Mouse (Mus musculus): ENCODE measurements around the gene Wfdc9. TPM values are rescaled to one million over a fixed set of nuclear protein-coding genes. Genes with fewer than 3 reads are reported as not detected.
A peak's percentile ranks its signal among the peaks of the same experiment; 100 is the strongest.
"Not testable (repeated sequence)": the region's sequence is repeated elsewhere in the genome, so short reads cannot be mapped to it uniquely, and the experiment has no call there.

Gene Wfdc9
- total and polyA plus RNA-seq, 3 experiments: not detected

DNA sequence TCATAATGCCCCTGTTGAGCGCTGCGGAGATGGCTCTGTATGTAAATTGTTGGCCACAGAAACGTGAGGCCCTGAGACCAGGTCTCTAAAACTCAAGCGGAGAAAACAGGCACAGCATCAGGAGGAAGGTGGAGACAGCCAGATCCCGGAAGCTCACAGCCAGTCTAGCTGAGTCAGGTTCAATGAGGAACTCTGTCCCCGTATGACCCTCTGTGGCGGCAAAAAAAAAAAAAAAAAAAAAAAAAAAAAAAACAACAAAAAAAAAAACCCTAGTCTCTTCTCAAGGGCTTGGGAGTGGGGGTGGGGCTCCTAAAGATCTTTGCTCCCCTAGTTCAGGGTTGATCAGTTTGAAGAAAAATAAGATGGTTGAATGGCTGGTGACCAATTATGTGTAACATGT, 15.3 kb downstream of the Wfdc9 start:
- Histone ChIP-seq H3K27me3 (ENCODE audit: insufficient read depth, low read length) (peaks cover 4% of the 10 kb centered on the region; the same call in 1 of the 2 replicates), H3K36me3 (replicated peaks) (no peaks in the 10 kb centered on the region), H3K9me3 (replicated peaks) (no peaks in the 10 kb centered on the region), H3K4me3 (ENCODE audit: low read depth, low read length) (no peak overlapping the region), H3K4me1 (ENCODE audit: insufficient read depth, low read depth, low read length) (peaks cover 8% of the 10 kb centered on the region)
- TF ChIP-seq CTCF (IDR thresholded peaks at IDR 0.05; ENCODE audit: low read depth, low read length) (no peak), GATA2 (IDR thresholded peaks at IDR 0.05; ENCODE audit: borderline replicate concordance, low read depth, low read length) (no peak), GATA1 (IDR thresholded peaks at IDR 0.05; ENCODE audit: borderline replicate concordance, low read length) (no peak), TAL1 (conservative IDR thresholded peaks at IDR 0.05; ENCODE audit: low read depth, low read length) (no peak), POLR2AphosphoS5 (IDR thresholded peaks at IDR 0.05; ENCODE audit: insufficient replicate concordance, low read depth, low read length) (no peak)
- ATAC-seq (ENCODE audit: extremely low read depth, insufficient number of reproducible peaks, low FRiP score, poor library complexity, severe bottlenecking) (peak; percentile 87), DNase-seq (ENCODE audit: low spot score) (peak; percentile 14)

- DNase-seq (ENCODE audit: low spot score) (no peak), ATAC-seq (ENCODE audit: extremely low read depth, insufficient number of reproducible peaks, low FRiP score, poor library complexity, severe bottlenecking) (no peak)
- Histone ChIP-seq H3K9me3 (replicated peaks) (no peaks in the 10 kb centered on the region), H3K36me3 (replicated peaks) (no peaks in the 10 kb centered on the region), H3K4me3 (ENCODE audit: low read depth, low read length) (no peak within 1 kb of the TSS), H3K27me3 (ENCODE audit: insufficient read depth, low read length) (0 out of 2 replicates have a peak, but pooled peaks cover 2% of the 10 kb centered on the region), H3K4me1 (ENCODE audit: insufficient read depth, low read depth, low read length) (peaks cover 8% of the 10 kb centered on the region)
- TF ChIP-seq TAL1 (conservative IDR thresholded peaks at IDR 0.05; ENCODE audit: low read depth, low read length) (no peak), GATA1 (IDR thresholded peaks at IDR 0.05; ENCODE audit: borderline replicate concordance, low read length) (no peak), CTCF (IDR thresholded peaks at IDR 0.05; ENCODE audit: low read depth, low read length) (no peak), POLR2AphosphoS5 (IDR thresholded peaks at IDR 0.05; ENCODE audit: insufficient replicate concordance, low read depth, low read length) (no peak), GATA2 (IDR thresholded peaks at IDR 0.05; ENCODE audit: borderline replicate concordance, low read depth, low read length) (no peak)
These were observed 17.7 kb downstream of the Wfdc9 start, which contains the start of gene Wfdc16 for GRCm38 (mm10) chr2:164638696-164639095. Gene Wfdc16 (minus strand): TSS chr2:164638796.

DNA sequence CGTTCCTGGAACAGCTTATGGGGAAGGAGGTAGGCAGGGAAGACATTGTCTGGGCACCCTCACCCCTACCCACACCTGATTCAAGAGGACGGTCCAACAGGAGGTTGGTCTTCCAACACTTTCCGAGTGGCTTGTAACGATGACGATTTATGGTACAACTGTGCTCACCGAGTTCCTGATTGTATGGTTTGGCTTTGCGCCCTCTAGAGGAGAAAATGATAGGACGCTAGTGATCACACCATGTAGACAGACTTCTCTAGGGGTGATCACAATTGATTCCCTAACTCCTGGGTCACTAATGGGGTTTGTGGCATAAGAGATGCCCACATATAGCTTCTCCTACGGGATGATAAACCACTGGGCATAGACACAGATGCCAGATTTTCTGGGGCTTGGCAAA, 21.1 kb downstream of the Wfdc9 start:
- H3K4me1 ChIP-seq (ENCODE audit: insufficient read depth, low read depth, low read length): no peaks in the 10 kb centered on the region
- H3K36me3 ChIP-seq (replicated peaks): no peaks in the 10 kb centered on the region
- no peak overlapping the region for H3K4me3 ChIP-seq (ENCODE audit: low read depth, low read length)
- H3K9me3 ChIP-seq (replicated peaks): no peaks in the 10 kb centered on the region
- 0 out of 2 replicates have a peak, but pooled peaks cover 2% of the 10 kb centered on the region for H3K27me3 ChIP-seq (ENCODE audit: insufficient read depth, low read length)
- no peak for TF ChIP-seq TAL1 (conservative IDR thresholded peaks at IDR 0.05; ENCODE audit: low read depth, low read length)
- peak; percentile 5; the same call in 1 of the 2 replicates for TF ChIP-seq CTCF (IDR thresholded peaks at IDR 0.05; ENCODE audit: low read depth, low read length)
- ATAC-seq (ENCODE audit: extremely low read depth, insufficient number of reproducible peaks, low FRiP score, poor library complexity, severe bottlenecking) (no peak), DNase-seq (ENCODE audit: low spot score) (no peak)

GRCm38 (mm10) chr2:164621775-164622174, 34.6 kb downstream of the Wfdc9 start:
- Histone ChIP-seq H3K27me3 (ENCODE audit: insufficient read depth, low read length) (no peaks in the 10 kb centered on the region; the same call in 1 of the 2 replicates), H3K9me3 (replicated peaks) (no peaks in the 10 kb centered on the region), H3K36me3 (replicated peaks) (no peaks in the 10 kb centered on the region), H3K4me3 (ENCODE audit: low read depth, low read length) (no peak overlapping the region), H3K4me1 (ENCODE audit: insufficient read depth, low read depth, low read length) (no peaks in the 10 kb centered on the region)
- DNase-seq (ENCODE audit: low spot score) (no peak), ATAC-seq (ENCODE audit: extremely low read depth, insufficient number of reproducible peaks, low FRiP score, poor library complexity, severe bottlenecking) (no peak)
- TF ChIP-seq POLR2AphosphoS5 (IDR thresholded peaks at IDR 0.05; ENCODE audit: insufficient replicate concordance, low read depth, low read length): no peak
- TF ChIP-seq GATA2 (IDR thresholded peaks at IDR 0.05; ENCODE audit: borderline replicate concordance, low read depth, low read length): no peak
- no peak for TF ChIP-seq GATA1 (IDR thresholded peaks at IDR 0.05; ENCODE audit: borderline replicate concordance, low read length)
- no peak for TF ChIP-seq CTCF (IDR thresholded peaks at IDR 0.05; ENCODE audit: low read depth, low read length)
- no peak for TF ChIP-seq TAL1 (conservative IDR thresholded peaks at IDR 0.05; ENCODE audit: low read depth, low read length)

- H3K27me3 ChIP-seq (ENCODE audit: insufficient read depth, low read length): no peaks in the 10 kb centered on the region; the same call in 1 of the 2 replicates
- ATAC-seq (ENCODE audit: extremely low read depth, insufficient number of reproducible peaks, low FRiP score, poor library complexity, severe bottlenecking): no peak
- no peak for DNase-seq (ENCODE audit: low spot score)
- H3K4me1 ChIP-seq (ENCODE audit: insufficient read depth, low read depth, low read length): no peaks in the 10 kb centered on the region
- TF ChIP-seq GATA2 (IDR thresholded peaks at IDR 0.05; ENCODE audit: borderline replicate concordance, low read depth, low read length): no peak
- no peak overlapping the region for H3K4me3 ChIP-seq (ENCODE audit: low read depth, low read length)
- H3K36me3 ChIP-seq (replicated peaks): no peaks in the 10 kb centered on the region
- H3K9me3 ChIP-seq (replicated peaks): no peaks in the 10 kb centered on the region
These were observed 37.3 kb downstream of the Wfdc9 start for GRCm38 (mm10) chr2:164619050-164619449.

- Histone ChIP-seq H3K4me3 (ENCODE audit: low read depth, low read length) (no peak overlapping the region), H3K9me3 (replicated peaks) (no peaks in the 10 kb centered on the region), H3K27me3 (ENCODE audit: insufficient read depth, low read length) (no peaks in the 10 kb centered on the region; the same call in 1 of the 2 replicates), H3K36me3 (replicated peaks) (no peaks in the 10 kb centered on the region), H3K4me1 (ENCODE audit: insufficient read depth, low read depth, low read length) (no peaks in the 10 kb centered on the region)
- ATAC-seq (ENCODE audit: extremely low read depth, insufficient number of reproducible peaks, low FRiP score, poor library complexity, severe bottlenecking): no peak
- no peak for DNase-seq (ENCODE audit: low spot score)
- TF ChIP-seq GATA2 (IDR thresholded peaks at IDR 0.05; ENCODE audit: borderline replicate concordance, low read depth, low read length) (no peak), TAL1 (conservative IDR thresholded peaks at IDR 0.05; ENCODE audit: low read depth, low read length) (no peak), POLR2AphosphoS5 (IDR thresholded peaks at IDR 0.05; ENCODE audit: insufficient replicate concordance, low read depth, low read length) (no peak), GATA1 (IDR thresholded peaks at IDR 0.05; ENCODE audit: borderline replicate concordance, low read length) (no peak), CTCF (IDR thresholded peaks at IDR 0.05; ENCODE audit: low read depth, low read length) (no peak)
These were observed 41.0 kb downstream of the Wfdc9 start for GRCm38 (mm10) chr2:164615386-164615785.

GRCm38 (mm10) chr2:164613471-164613870, 42.9 kb downstream of the Wfdc9 start, which contains the start of the genes Wfdc6b and Wfdc8:
Gene Wfdc6b (plus strand): TSS chr2:164613522.
Gene Wfdc8 (minus strand): TSS chr2:164613626.
- not testable (repeated sequence) for H3K4me1 ChIP-seq (ENCODE audit: insufficient read depth, low read depth, low read length); H3K9me3 ChIP-seq (replicated peaks); H3K27me3 ChIP-seq (ENCODE audit: insufficient read depth, low read length); ATAC-seq (ENCODE audit: extremely low read depth, insufficient number of reproducible peaks, low FRiP score, poor library complexity, severe bottlenecking); H3K36me3 ChIP-seq (replicated peaks); H3K4me3 ChIP-seq (ENCODE audit: low read depth, low read length); DNase-seq (ENCODE audit: low spot score)

All from G1E (cell line).